Mouse (Mus musculus) limb, embryonic 14.5 days (tissue): ENCODE data around the gene Ripk1. TPM values are rescaled to one million over a fixed set of nuclear protein-coding genes. Genes with fewer than 3 reads are reported as not detected.
A peak's percentile ranks its signal among the peaks of the same experiment; 100 is the strongest.
"Not testable (repeated sequence)": the region's sequence is repeated elsewhere in the genome, so short reads cannot be mapped to it uniquely, and the experiment has no call there.

Source experiments
- ATAC-seq: fragments of 200-750 bp; cut with Nextera tagmentation; 2 replicates; pipeline ENCODE4 v1.8.0; 2017; ENCODE audit warnings: low read depth, moderate number of reproducible peaks, moderate TSS enrichment; ENCODE audit not compliant: low FRiP score
- DNase-seq: peaks from one replicate; pipeline ENCODE4 v3.0.0-alpha.2; 2015; ENCODE audit warnings: low spot score
- H3K27ac ChIP-seq: fragments of 300-500 bp; sonication (generic); replicated peaks from 2 replicates; pipeline ENCODE4 v1.5.1; 2014; ENCODE audit warnings: low read depth, mild to moderate bottlenecking, low read length, moderate library complexity, mixed read lengths
- H3K27me3 ChIP-seq: fragments of 300-500 bp; sonication (generic); 2 replicates; pipeline ENCODE4 v1.6.1; 2014; ENCODE audit warnings: low read length, mixed read lengths; ENCODE audit not compliant: control insufficient read depth, insufficient read depth
- H3K36me3 ChIP-seq: fragments of 300-500 bp; sonication (generic); 2 replicates; pipeline ENCODE4 v1.6.1; 2014; ENCODE audit warnings: mild to moderate bottlenecking, low read length, moderate library complexity, mixed read lengths; ENCODE audit not compliant: control insufficient read depth, insufficient read depth
- H3K4me1 ChIP-seq: fragments of 300-500 bp; sonication (generic); 2 replicates; pipeline ENCODE4 v1.6.1; 2014; ENCODE audit warnings: antibody characterized with exemption, low read length, mixed read lengths; ENCODE audit not compliant: control insufficient read depth, insufficient read depth
- H3K4me2 ChIP-seq: fragments of 300-500 bp; sonication (generic); replicated peaks from 2 replicates; pipeline ENCODE4 v1.6.1; 2014; ENCODE audit warnings: low read depth, mild to moderate bottlenecking, low read length, moderate library complexity; ENCODE audit not compliant: severe bottlenecking
- H3K4me3 ChIP-seq: fragments of 300-500 bp; sonication (generic); replicated peaks from 2 replicates; pipeline ENCODE4 v1.5.1; 2014; ENCODE audit warnings: low read length
- H3K9ac ChIP-seq: fragments of 300-500 bp; sonication (generic); 2 replicates; pipeline ENCODE4 v1.6.1; 2014; ENCODE audit warnings: mild to moderate bottlenecking, low read depth, low read length, moderate library complexity; ENCODE audit not compliant: severe bottlenecking
- H3K9me3 ChIP-seq: fragments of 300-500 bp; sonication (generic); 2 replicates; pipeline ENCODE4 v1.6.1; 2016; ENCODE audit warnings: low read length; ENCODE audit not compliant: control insufficient read depth
- POLR2A ChIP-seq: fragments of 200-500 bp; IDR thresholded peaks from 2 replicates; pipeline ENCODE4 v1.8.0; 2012; ENCODE audit warnings: inconsistent platforms, mild to moderate bottlenecking, moderate library complexity, borderline replicate concordance; ENCODE audit not compliant: insufficient read depth, insufficient read length; ENCODE audit errors: extremely low read depth
- WGBS: fragments of 180-500 bp; shearing (Covaris S2); extraction: QIAGEN DNeasy Blood & Tissue Kit; methylation state at CpG from one replicate; pipeline ENCODE4 v1.1.7; 2014; 5-methylcytosine and 5-hydroxymethylcytosine counted together
- polyA plus RNA-seq, 2 experiments: library from polyadenylated mRNA; depleted of rRNA in 1 of 2; stranded (reverse) in 1 of 2; unstranded in 1 of 2; fragments of >200 nt; fragmentation: Nextera tagmentation in 1 of 2; extraction: Ambion mirVana in 1 of 2; gene quantifications; 2 replicates each; pipeline versions ENCODE4 v1.2.1 to v1.2.3; 2012 to 2014

Ripk1 gene
- polyA plus RNA-seq, 2 experiments: 10.7 to 17.1 TPM

- WGBS: 77% methylated on average over 6 of the region's 6 CpGs
- H3K27ac ChIP-seq: no peak overlapping the region
- no peak for TF ChIP-seq POLR2A
Observed at GRCm38 (mm10) chr13:34071836-34072235, 69.7 kb downstream of the Ripk1 start.

GRCm38 (mm10) chr13:34072847-34073246 lies 70.7 kb downstream of the Ripk1 start:
- no peak for DNase-seq
- no peak overlapping the region for H3K27ac ChIP-seq
- peaks cover 9% of the 10 kb centered on the region for H3K4me1 ChIP-seq
- ATAC-seq: no peak
- H3K4me3 ChIP-seq: no peak overlapping the region
- H3K27me3 ChIP-seq: no peaks in the 10 kb centered on the region
- H3K4me2 ChIP-seq: no peak overlapping the region
- no peak overlapping the region for H3K9ac ChIP-seq
- no peak for TF ChIP-seq POLR2A
- WGBS: 88% methylated on average over 3 of the region's 3 CpGs
- peaks cover 12% of the 10 kb centered on the region; the same call in 1 of the 2 replicates for H3K36me3 ChIP-seq
- H3K9me3 ChIP-seq: no peaks in the 10 kb centered on the region

More at GRCm38 (mm10) chr13:34071836-34072235, 69.7 kb downstream of the Ripk1 start:
- H3K4me3 ChIP-seq: no peak overlapping the region
- no peak overlapping the region for H3K9ac ChIP-seq
- DNase-seq (no peak), ATAC-seq (no peak)
- no peaks in the 10 kb centered on the region for H3K27me3 ChIP-seq
- H3K36me3 ChIP-seq: peaks cover 16% of the 10 kb centered on the region; the same call in 1 of the 2 replicates
- H3K9me3 ChIP-seq: no peaks in the 10 kb centered on the region
- H3K4me2 ChIP-seq: no peak overlapping the region
- peaks cover 4% of the 10 kb centered on the region for H3K4me1 ChIP-seq

GRCm38 (mm10) chr13:34074441-34074840 lies 72.3 kb downstream of the Ripk1 start:
- H3K27me3 ChIP-seq, H3K27ac ChIP-seq, H3K4me2 ChIP-seq, H3K4me3 ChIP-seq, H3K9me3 ChIP-seq, ATAC-seq, H3K9ac ChIP-seq, DNase-seq: not testable (repeated sequence)
- peaks cover 12% of the 10 kb centered on the region; the same call in 1 of the 2 replicates for H3K36me3 ChIP-seq
- H3K4me1 ChIP-seq: peaks cover 16% of the 10 kb centered on the region
- 98% methylated on average over 8 of the region's 17 CpGs for WGBS

- H3K9ac ChIP-seq, H3K4me2 ChIP-seq, H3K27me3 ChIP-seq, H3K9me3 ChIP-seq, DNase-seq, H3K4me3 ChIP-seq, H3K27ac ChIP-seq, ATAC-seq: not testable (repeated sequence)
- peaks cover 16% of the 10 kb centered on the region for H3K4me1 ChIP-seq
- WGBS: 83% methylated on average over 6 of the region's 6 CpGs
- peaks cover 12% of the 10 kb centered on the region; the same call in 1 of the 2 replicates for H3K36me3 ChIP-seq
Observed at GRCm38 (mm10) chr13:34075893-34076292, 73.7 kb downstream of the Ripk1 start.

- 51% methylated on average over 20 of the region's 20 CpGs for WGBS
- Histone ChIP-seq H3K27me3 (no peaks in the 10 kb centered on the region), H3K4me1 (peaks cover 16% of the 10 kb centered on the region), H3K36me3 (peaks cover 12% of the 10 kb centered on the region; the same call in 1 of the 2 replicates), H3K9me3 (no peaks in the 10 kb centered on the region), H3K9ac (peak overlapping the region; percentile 78), H3K4me2 (peak overlapping the region; percentile 79), H3K27ac (no peak overlapping the region), H3K4me3 (peak overlapping the region; percentile 75)
- DNase-seq (no peak), ATAC-seq (peak; percentile 30; the same call in 1 of the 2 replicates)
- TF ChIP-seq POLR2A: no peak
Observed at GRCm38 (mm10) chr13:34076561-34077491, 74.7 kb downstream of the Ripk1 start.
